Mouse (Mus musculus) gastrocnemius, adult 18-20 months (tissue): ENCODE results near the gene Fam227a. TPM values are rescaled to one million over a fixed set of nuclear protein-coding genes. Genes with fewer than 3 reads are reported as not detected.

ENCODE experiments used
- DNase-seq: peaks from one replicate; pipeline ENCODE4 v3.0.0; 2021; ENCODE audit warnings: low spot score
- long read RNA-seq, 2 experiments: library from polyadenylated mRNA; stranded (forward); transcript quantifications; one replicate each; pipeline ENCODE4 v2.0.0; 2021
- total RNA-seq, 2 experiments: library from RNA; stranded (reverse); gene quantifications; 2 replicates each; pipeline ENCODE4 v1.2.3; 2021

Gene Fam227a
- total RNA-seq = under 1 TPM; 0.46 to 0.69 TPM
- long read RNA-seq, experiment 1 = 0 reads
- long read RNA-seq, experiment 2 = 0 reads

DNA sequence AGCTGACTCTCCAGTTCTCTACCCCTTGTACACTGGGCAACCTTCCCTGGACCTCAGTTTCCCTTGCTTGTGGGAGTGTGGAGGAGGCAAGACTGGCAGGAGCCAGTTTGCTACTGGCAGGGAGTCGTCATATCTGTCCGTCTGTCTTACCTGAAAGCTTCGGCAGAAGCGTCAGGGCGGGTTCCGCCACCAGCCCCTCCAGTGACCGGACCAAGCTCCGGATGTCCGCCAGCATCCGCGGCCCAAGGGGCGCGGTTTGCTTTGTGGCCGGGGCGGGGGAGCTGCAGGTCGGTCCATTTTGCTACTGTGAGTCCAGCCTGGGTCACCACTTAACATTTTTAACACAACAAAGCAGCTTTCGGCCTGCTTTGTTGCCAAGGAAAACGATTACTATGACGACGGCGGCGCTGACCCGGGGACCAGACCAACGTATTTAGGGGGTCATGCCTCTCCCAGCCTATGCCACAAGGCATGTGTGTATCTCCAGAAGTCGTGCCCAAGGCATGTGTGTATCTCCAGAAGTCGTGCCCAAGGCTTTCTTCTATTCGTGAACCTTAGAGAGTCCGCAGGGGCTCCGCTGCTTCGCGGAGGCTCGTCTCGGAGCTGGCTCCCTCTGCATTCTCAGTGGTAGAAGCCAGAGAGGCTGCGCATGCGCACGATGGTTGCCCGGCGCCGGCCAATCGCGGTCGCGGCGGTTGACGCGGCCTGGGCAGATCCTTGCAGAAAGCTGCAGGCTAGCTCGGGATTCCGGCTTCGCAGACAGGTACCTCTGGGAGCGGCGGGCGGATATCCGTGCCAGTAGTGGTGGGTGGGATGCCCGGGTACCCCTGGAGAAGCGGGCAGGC, at the start of gene Fam227a, which contains the start of gene Cby1:
Gene Fam227a, minus strand, starts transcription at position 426 of the 845 bp plus-strand sequence.
Gene Cby1, plus strand, starts transcription at position 669 of the 845 bp plus-strand sequence.
- DNase-seq = peak; percentile 95

DNA sequence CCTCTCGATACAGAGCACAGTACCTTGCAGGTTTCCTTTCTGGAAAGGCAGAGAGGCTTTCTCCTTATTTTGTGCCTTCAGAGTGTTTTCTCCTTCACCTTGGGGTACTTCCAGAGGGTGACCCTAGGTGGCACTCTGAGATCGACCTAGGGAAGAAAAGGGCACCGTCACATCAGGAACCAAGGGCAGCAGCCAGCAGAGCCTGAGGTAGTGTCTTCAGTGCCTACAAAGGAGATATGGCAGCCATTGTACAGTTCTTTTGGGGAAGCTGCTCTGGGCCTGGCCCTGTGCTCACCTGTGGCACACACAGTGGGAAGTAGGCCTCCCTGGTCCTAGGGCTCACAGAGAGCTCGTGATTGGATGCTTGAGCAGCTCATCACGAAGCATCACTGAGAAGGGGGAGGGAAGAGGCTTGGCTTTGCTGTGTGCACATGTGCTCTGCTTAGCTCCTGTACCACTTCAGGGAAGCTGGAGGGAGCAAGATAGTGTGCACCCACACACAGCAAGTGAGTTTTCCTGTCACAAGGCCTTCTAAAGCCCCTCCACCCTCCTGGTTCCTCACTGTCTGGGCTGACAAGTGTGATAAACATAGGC, 49.6 kb upstream of the Fam227a start:
- no peak for DNase-seq

GRCm38 (mm10) chr15:79706603-79707214, 48.0 kb upstream of the Fam227a start:
- DNase-seq = no peak

DNA sequence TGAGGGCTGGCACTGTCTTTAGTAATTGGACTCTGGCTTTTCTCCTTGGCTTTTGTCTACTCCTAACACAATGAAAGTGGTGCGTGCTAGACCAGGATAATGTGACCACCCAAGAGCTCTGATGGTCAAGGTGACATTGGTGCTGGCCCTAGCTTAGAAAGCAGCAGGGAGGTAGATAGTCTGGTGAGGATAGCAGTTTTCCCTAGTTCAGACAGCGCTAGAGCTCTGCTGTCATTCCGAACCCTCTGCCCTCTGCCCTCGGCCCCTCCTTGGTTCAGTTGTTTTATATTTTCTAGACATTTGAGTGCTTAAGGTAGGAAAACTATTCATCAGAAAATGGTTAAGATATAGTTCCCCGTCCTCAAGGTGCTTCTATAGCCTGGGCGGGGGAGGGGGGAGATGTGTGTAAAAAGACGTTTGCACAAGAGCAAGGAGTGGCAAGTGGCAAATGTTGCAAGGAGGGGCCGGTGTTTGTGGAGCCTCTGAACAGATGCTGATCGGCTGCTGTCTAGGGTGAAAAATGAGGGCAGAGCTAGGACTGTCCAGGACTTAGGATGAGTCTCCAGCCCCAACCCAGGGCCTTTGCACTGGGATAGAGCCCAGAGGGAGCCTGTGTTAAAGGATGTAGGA, 38.9 kb upstream of the Fam227a start:
- no peak for DNase-seq

GRCm38 (mm10) chr15:79697011-79697410, 38.3 kb upstream of the Fam227a start:
- no peak for DNase-seq

GRCm38 (mm10) chr15:79696508-79696907, 37.8 kb upstream of the Fam227a start:
- DNase-seq = no peak

DNA sequence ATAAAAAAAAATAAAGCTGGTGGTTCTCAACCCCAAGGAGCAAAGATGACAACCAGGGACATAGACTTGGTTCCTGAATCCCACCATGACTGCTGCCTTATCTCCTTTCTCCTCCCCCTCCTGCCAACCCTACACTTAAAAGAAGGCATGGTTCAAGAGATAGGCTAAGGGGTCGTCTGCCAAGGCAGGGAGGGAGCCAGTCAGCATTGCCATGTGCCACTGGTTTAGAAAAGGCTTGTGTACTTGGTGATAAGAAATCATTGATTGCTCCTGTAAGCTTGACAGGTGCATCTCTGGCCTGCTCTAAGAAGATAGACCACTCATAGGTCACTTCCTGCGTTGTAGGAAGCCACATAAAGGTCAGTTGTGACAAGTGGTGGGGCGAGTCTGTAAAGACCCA, 36.8 kb upstream of the Fam227a start:
- DNase-seq = no peak

GRCm38 (mm10) chr15:79694512-79694911, 35.8 kb upstream of the Fam227a start:
- DNase-seq = no peak

DNA sequence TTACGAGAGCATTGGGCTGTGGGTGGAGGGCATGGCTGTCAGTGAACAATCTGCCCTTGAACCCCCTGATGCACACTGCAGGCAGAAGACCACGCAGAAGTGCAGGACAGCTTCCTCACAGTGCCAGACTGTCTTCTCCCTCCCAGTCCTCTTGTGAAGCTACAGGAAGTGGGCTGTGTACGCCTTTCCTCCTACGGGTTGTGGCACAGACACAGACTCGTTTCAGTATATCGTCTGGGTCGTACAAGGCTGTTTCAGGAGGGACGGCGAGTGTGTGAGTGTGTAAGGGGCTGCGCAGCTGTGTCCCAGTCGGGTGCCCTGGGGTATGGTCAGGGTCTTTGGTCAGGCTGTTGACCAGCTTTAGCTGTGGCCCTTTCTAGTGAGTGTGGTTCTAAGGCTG, 35.0 kb upstream of the Fam227a start:
- no peak for DNase-seq

GRCm38 (mm10) chr15:79692334-79692733, 33.6 kb upstream of the Fam227a start:
- DNase-seq = no peak

DNA sequence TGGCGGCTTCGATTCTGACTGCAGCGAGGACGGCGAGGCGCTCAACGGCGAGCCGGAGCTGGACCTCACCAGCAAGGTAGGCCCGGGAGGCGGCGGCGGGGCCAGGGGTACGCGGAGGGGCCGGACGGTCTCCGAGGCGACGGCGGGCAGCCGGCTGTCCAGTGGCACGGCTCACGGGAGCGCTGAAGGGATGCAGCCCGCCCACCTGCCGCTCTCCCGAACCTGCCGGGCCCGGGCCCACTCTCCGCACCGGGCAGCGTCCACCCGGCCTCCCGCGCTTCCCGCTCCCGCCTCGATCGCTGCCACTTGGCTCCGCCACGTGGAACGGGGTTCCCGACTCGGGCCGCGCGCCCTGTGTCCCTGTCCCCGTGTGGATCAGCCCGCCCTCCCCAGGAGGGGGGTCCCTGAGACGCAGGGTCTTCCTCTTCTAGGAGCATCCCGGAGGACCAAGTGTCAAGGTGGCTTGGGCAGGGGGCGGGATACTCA, 32.3 kb upstream of the Fam227a start:
- DNase-seq = peak; percentile 28

GRCm38 (mm10) chr15:79690426-79691022, 31.8 kb upstream of the Fam227a start, which contains the start of gene Gtpbp1:
Gene Gtpbp1, plus strand, starts transcription at chr15:79690845.
- peak; percentile 100 for DNase-seq

GRCm38 (mm10) chr15:79689662-79690425, 31.1 kb upstream of the Fam227a start:
- DNase-seq = no peak

DNA sequence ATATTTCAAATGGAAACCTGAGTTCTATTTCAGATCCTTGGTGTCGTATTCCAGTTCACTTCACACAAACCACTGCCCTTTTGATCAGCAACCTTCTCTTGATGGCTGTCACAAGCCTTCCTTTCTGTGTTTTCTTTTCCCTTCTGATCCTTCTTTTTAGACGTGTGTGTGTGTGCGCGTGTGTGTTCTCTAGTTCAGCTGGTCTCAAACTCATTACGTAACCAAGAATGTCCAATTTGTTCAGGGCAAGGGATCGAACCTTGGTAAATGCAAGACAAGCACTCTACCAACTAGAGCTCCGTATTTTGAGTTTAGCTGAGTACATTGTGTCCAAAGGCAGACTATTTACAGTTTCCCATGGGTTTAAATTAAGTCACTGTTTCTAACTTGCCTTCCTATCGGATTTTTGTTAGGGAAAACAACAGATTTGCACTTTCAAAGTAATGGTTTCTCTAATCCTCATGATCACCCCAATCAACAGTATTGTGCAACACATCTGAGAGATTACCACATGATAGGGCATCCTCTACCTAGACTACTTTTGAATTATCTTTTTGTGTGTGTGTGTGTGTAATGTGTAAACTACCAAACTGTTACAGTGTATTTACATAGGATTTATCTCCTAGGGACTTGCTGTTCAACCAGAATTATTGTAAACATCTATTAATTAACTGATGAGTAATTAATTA, 29.7 kb upstream of the Fam227a start:
- DNase-seq = no peak

GRCm38 (mm10) chr15:79687646-79688267, 29.0 kb upstream of the Fam227a start, which contains the start of gene Josd1:
Gene Josd1, minus strand, starts transcription at chr15:79687919.
- DNase-seq = peak; percentile 96

DNA sequence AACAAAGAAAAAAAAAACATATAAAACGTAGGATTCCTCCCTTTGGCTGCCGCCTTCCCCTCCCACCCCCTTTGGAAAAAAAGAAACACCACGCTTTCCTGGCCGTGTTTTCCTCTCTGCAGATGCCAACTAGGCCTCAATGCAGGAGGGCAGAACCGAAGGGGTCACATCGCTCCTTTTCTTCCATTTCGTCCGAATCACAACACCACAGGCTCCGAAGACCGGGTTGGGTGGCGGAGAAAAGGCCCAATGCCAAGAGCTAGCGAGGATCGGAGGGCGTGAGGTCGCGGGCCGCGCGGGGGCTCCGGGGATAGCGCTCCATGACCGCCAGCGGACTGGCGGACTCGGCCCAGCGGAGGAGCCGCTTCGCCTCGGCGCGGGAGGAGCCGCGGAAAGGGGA, 28.4 kb upstream of the Fam227a start:
- DNase-seq = peak; percentile 51

GRCm38 (mm10) chr15:79686046-79686869, 27.5 kb upstream of the Fam227a start:
- DNase-seq = no peak

GRCm38 (mm10) chr15:79685141-79685641, 26.4 kb upstream of the Fam227a start:
- DNase-seq = peak; percentile 9
